Mouse (Mus musculus) liver, adult 2 months (tissue): Measurements from ENCODE around the gene Col5a1.

Experiments
- CTCF ChIP-seq: fragments of 200-500 bp; IDR thresholded peaks from 2 replicates; pipeline ENCODE4 v1.5.1; 2011; ENCODE audit warnings: low read depth, low read length, control low read depth
- POLR2A ChIP-seq: fragments of 200-500 bp; IDR thresholded peaks from 2 replicates; pipeline ENCODE4 v1.6.1; 2011; ENCODE audit warnings: low read length, control low read depth; ENCODE audit not compliant: insufficient read depth; ENCODE audit errors: extremely low read depth

DNA sequence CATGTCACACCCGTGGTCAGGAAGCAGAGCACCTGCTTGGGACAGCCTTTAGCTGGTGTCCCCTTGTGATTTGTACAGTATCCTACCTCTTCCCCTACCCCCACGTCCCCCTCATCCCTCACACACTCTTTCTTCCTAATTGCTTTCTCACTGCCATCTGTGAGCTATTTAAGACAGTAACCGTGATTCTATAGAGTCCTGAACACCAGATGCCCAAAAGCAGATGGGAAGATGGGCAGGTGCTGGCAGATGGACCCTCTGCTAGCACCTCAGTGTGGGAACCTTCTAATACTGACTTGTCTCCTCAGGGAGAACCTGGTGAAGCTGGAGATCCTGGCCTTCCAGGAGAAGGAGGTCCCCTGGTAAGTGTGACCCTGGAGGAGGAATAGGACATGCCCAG, 126.1 kb downstream of the Col5a1 start:
- TF ChIP-seq CTCF (no peak), POLR2A (no peak)
